31 mouse cellular contexts compared by ENCODE assay signal in the genomic region with DNA sequence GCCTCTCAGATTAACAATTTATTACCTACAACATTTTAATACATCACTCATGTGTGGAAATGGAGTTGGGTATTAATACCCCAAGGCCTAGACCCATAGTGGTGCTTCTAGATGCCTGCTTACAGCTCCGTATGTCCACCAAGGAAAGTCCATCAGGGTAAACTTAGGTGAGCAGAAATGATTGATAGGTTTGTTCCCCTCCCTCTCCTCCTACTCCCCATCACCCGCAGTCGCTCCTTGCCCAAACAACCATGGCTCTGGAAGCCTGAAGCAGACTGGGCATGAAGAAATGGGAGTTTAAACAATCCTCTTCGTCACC. TPM values are rescaled to one million over a fixed set of nuclear protein-coding genes. Genes with fewer than 3 reads are reported as not detected.
DNase-seq lines count a peak whose midpoint lies in the region; ATAC-seq and TF ChIP-seq lines count a peak whose summit lies in the region.
"Had no signal": no experiment of that assay in that cellular context is flagged by ENCODE, and none has a peak within 500 bp of the region (broad histone marks: within the 10 kb centered on the region; RNA-seq: fewer than 3 reads in every experiment).

No protein-coding gene starts in this region.

- WGBS in hindbrain, embryonic 12.5 days = 71% methylated on average over 4 of the region's 4 CpGs
- 83% methylated on average over 4 of the region's 4 CpGs for WGBS in hindbrain, postnatal 0 days
- WGBS in kidney, postnatal 0 days = 38% methylated on average over 4 of the region's 4 CpGs

- no peak overlapping the region for H3K9ac ChIP-seq in hindbrain, embryonic 12.5 days
- H3K9ac ChIP-seq in hindbrain, postnatal 0 days (replicated peaks; ENCODE audit: low read length) = no peak overlapping the region
- no peak overlapping the region for H3K9ac ChIP-seq in kidney, postnatal 0 days (ENCODE audit: low read depth, low read length)
- H3K9ac ChIP-seq: embryonic facial prominence, embryonic 15.5 days; forebrain, embryonic 12.5 days; forebrain, postnatal 0 days; heart, embryonic 15.5 days; liver, embryonic 12.5 days; liver, postnatal 0 days; midbrain, embryonic 12.5 days had no signal

- no peak overlapping the region for H3K4me2 ChIP-seq in hindbrain, embryonic 12.5 days (replicated peaks)
- H3K4me2 ChIP-seq in hindbrain, postnatal 0 days (ENCODE audit: low read depth, low read length) = no peak overlapping the region
- 0 out of 2 replicates have a peak overlapping the region, but pooled peaks have one; percentile 21 for H3K4me2 ChIP-seq in kidney, postnatal 0 days (ENCODE audit: low read length)
- H3K4me2 ChIP-seq: embryonic facial prominence, embryonic 15.5 days; forebrain, embryonic 12.5 days; heart, embryonic 15.5 days; liver, embryonic 12.5 days; midbrain, embryonic 12.5 days had no signal

- H3K4me1 ChIP-seq in hindbrain, embryonic 12.5 days = peaks cover 12% of the 10 kb centered on the region
- no peaks in the 10 kb centered on the region for H3K4me1 ChIP-seq in hindbrain, postnatal 0 days (ENCODE audit: insufficient read depth, low read length)
- no peaks in the 10 kb centered on the region for H3K4me1 ChIP-seq in kidney, postnatal 0 days (replicated peaks; ENCODE audit: insufficient read depth, low read length)
- H3K4me1 ChIP-seq: embryonic facial prominence, embryonic 10.5 days; embryonic facial prominence, embryonic 15.5 days; heart, embryonic 10.5 days; heart, embryonic 15.5 days; liver, embryonic 12.5 days had no signal

- no peaks in the 10 kb centered on the region for H3K27me3 ChIP-seq in hindbrain, embryonic 12.5 days
- H3K27me3 ChIP-seq in hindbrain, postnatal 0 days (ENCODE audit: insufficient read depth, low read length) = no peaks in the 10 kb centered on the region
- no peaks in the 10 kb centered on the region for H3K27me3 ChIP-seq in kidney, postnatal 0 days (ENCODE audit: insufficient read depth, low read length)
- H3K27me3 ChIP-seq: embryonic facial prominence, embryonic 15.5 days; forebrain, embryonic 12.5 days; heart, embryonic 15.5 days; liver, embryonic 12.5 days; midbrain, embryonic 12.5 days; Patski had no signal

- no peak overlapping the region for H3K4me3 ChIP-seq in hindbrain, embryonic 12.5 days
- H3K4me3 ChIP-seq in hindbrain, postnatal 0 days (ENCODE audit: low read length) = no peak overlapping the region
- H3K4me3 ChIP-seq in kidney, postnatal 0 days (replicated peaks; ENCODE audit: low read depth, low read length) = no peak overlapping the region
- H3K4me3 ChIP-seq: embryonic facial prominence, embryonic 10.5 days; embryonic facial prominence, embryonic 15.5 days; forebrain, embryonic 12.5 days; heart, embryonic 10.5 days; heart, embryonic 15.5 days; layer of hippocampus, adult 2 months; liver, embryonic 12.5 days; midbrain, embryonic 12.5 days had no signal

- no peak for DNase-seq in hindbrain, postnatal 0 days (ENCODE audit: low spot score)
- peak; percentile 70 for DNase-seq in kidney, adult 11 months
- DNase-seq in kidney, adult 8-10 months = peak; percentile 37 to 82
- DNase-seq in kidney, postnatal 0 days (ENCODE audit: low spot score) = no peak
- DNase-seq in thymus, postnatal 36 days = no peak
- no peak for DNase-seq in cerebellum, adult 9-10 months
- no peak for DNase-seq in left cerebral cortex, adult 8-10 months (ENCODE audit: low spot score in 2 of 2)
- DNase-seq: adrenal gland, postnatal 14 days; cerebellum, adult 11 months; forebrain, postnatal 0 days; heart, postnatal 36 days; lung, postnatal 36 days; right cerebral cortex, postnatal 4 days; thymus, adult 2 months; thymus, postnatal 4 days had no signal

- H3K36me3 ChIP-seq in hindbrain, embryonic 12.5 days = no peaks in the 10 kb centered on the region
- no peaks in the 10 kb centered on the region for H3K36me3 ChIP-seq in hindbrain, postnatal 0 days (ENCODE audit: insufficient read depth, low read length)
- no peaks in the 10 kb centered on the region for H3K36me3 ChIP-seq in kidney, postnatal 0 days (ENCODE audit: insufficient read depth, low read length)
- H3K36me3 ChIP-seq: embryonic facial prominence, embryonic 10.5 days; embryonic facial prominence, embryonic 15.5 days; forebrain, embryonic 12.5 days; heart, embryonic 10.5 days; heart, embryonic 15.5 days; liver, embryonic 12.5 days; midbrain, embryonic 12.5 days had no signal

- peak overlapping the region; percentile 5; the same call in 1 of the 2 replicates for H3K27ac ChIP-seq in hindbrain, embryonic 12.5 days
- H3K27ac ChIP-seq in hindbrain, postnatal 0 days = no peak overlapping the region
- peak overlapping the region; percentile 71 for H3K27ac ChIP-seq in kidney, postnatal 0 days
- H3K27ac ChIP-seq: embryonic facial prominence, embryonic 10.5 days; embryonic facial prominence, embryonic 15.5 days; forebrain, embryonic 12.5 days; heart, embryonic 10.5 days; heart, embryonic 15.5 days; layer of hippocampus, adult 2 months; liver, embryonic 12.5 days; stomach, postnatal 0 days had no signal

- TF ChIP-seq CTCF in hindbrain, postnatal 0 days (IDR thresholded peaks at IDR 0.05; ENCODE audit: low read depth) = no peak
- no peak for TF ChIP-seq CTCF in kidney, postnatal 0 days (IDR thresholded peaks at IDR 0.05; ENCODE audit: low read depth)

- 0 out of 2 replicates have a peak, but pooled peaks have one; percentile 6 for ATAC-seq in hindbrain, embryonic 12.5 days (ENCODE audit: low FRiP score)
- no peak for ATAC-seq in hindbrain, postnatal 0 days
- no peak; the same call in 1 of the 2 replicates for ATAC-seq in kidney, postnatal 0 days (replicated peaks; ENCODE audit: low FRiP score, low read depth)
- ATAC-seq: forebrain, postnatal 0 days; liver, embryonic 12.5 days; Patski had no signal

- no peaks in the 10 kb centered on the region for H3K9me3 ChIP-seq in hindbrain, embryonic 12.5 days (replicated peaks)
- no peaks in the 10 kb centered on the region for H3K9me3 ChIP-seq in hindbrain, postnatal 0 days (ENCODE audit: low read length)
- no peaks in the 10 kb centered on the region for H3K9me3 ChIP-seq in kidney, postnatal 0 days (replicated peaks; ENCODE audit: low read length)
- H3K9me3 ChIP-seq: embryonic facial prominence, embryonic 10.5 days; embryonic facial prominence, embryonic 15.5 days; forebrain, embryonic 12.5 days; heart, embryonic 10.5 days; heart, embryonic 15.5 days; liver, embryonic 12.5 days; midbrain, embryonic 12.5 days had no signal

RNA-seq across cellular contexts. Expression of a gene that starts 46.6 kb away (rescaled TPM):
- 28.8 and 29.2 TPM in 2 replicates for polyA plus RNA-seq in hindbrain, embryonic 12.5 days (2016; fragmentation: Nextera tagmentation; extraction: Ambion mirVana)
- 30.7 and 37.3 TPM in 2 replicates for total RNA-seq in hindbrain, postnatal 0 days (2014; rRNA removed)
- 10.3 and 10.6 TPM in 2 replicates for polyA plus RNA-seq in hindbrain, postnatal 0 days (2015; fragmentation: Nextera tagmentation; extraction: Ambion mirVana)
- polyA plus RNA-seq in kidney, postnatal 0 days (2015; fragmentation: Nextera tagmentation; extraction: Ambion mirVana) = 12.4 and 13.2 TPM in 2 replicates
- total RNA-seq in left cerebral cortex, adult 8-10 months (2022) = 10 to 100 TPM; 47.4 to 53.3 (median 51.4) TPM
- total RNA-seq: granulocyte monocyte progenitor cell, adult 5-6 weeks; heart, postnatal 36 days; megakaryocyte, adult 5-6 weeks; MEL had no signal
- polyA plus RNA-seq: liver, postnatal 0 days; spleen, adult 2 months; stomach, postnatal 0 days had no signal

Comparison
In these comparisons a context has a peak if more than half of its experiments do, and no peak if none do; other contexts are left out.
1. DNase-seq: peak in kidney, adult 11 months (single experiment) and kidney, adult 8-10 months (2 of 2); none in hindbrain, postnatal 0 days (single experiment), kidney, postnatal 0 days (single experiment), thymus, postnatal 36 days (0 of 2), cerebellum, adult 9-10 months (single experiment) and left cerebral cortex, adult 8-10 months (0 of 2).